Comparison of ENCODE assay signal across 23 mouse cellular contexts in genomic region chr12:103634430-103634829, GRCm38 (mm10). TPM values are rescaled to one million over a fixed set of nuclear protein-coding genes. Genes with fewer than 3 reads are reported as not detected.
A peak's percentile ranks its signal among the peaks of the same experiment; 100 is the strongest.
DNase-seq lines count a peak whose midpoint lies in the region; ATAC-seq and TF ChIP-seq lines count a peak whose summit lies in the region.
"Had no signal": no experiment of that assay in that cellular context is flagged by ENCODE, and none has a peak within 500 bp of the region (broad histone marks: within the 10 kb centered on the region; RNA-seq: fewer than 3 reads in every experiment).

No protein-coding gene starts in this region.

- H3K27ac ChIP-seq in liver, adult 2 months (replicated peaks; ENCODE audit: insufficient read depth, low read depth, low read length) = peak overlapping the region; percentile 55; the same call in 1 of the 2 replicates
- no peak overlapping the region for H3K27ac ChIP-seq in liver, embryonic 12.5 days
- H3K27ac ChIP-seq: gastrocnemius, adult 2 months; heart, embryonic 13.5 days; hindbrain, embryonic 15.5 days had no signal

- no peak for TF ChIP-seq POLR2A in liver, adult 2 months (IDR thresholded peaks at IDR 0.05; ENCODE audit: extremely low read depth, insufficient read depth, low read length)

- peaks cover 16% of the 10 kb centered on the region; the same call in 1 of the 2 replicates for H3K79me2 ChIP-seq in liver, adult 2 months (ENCODE audit: control insufficient read depth, insufficient read depth, low read length)

- TF ChIP-seq CTCF in liver, adult 2 months (IDR thresholded peaks at IDR 0.05; ENCODE audit: low read depth, low read length) = no peak

- H3K27me3 ChIP-seq in liver, adult 2 months (ENCODE audit: control insufficient read depth, insufficient read depth, low read length) = no peaks in the 10 kb centered on the region
- no peaks in the 10 kb centered on the region for H3K27me3 ChIP-seq in liver, embryonic 12.5 days (replicated peaks)
- H3K27me3 ChIP-seq: heart, embryonic 13.5 days; hindbrain, embryonic 15.5 days had no signal

- 92% methylated on average over 2 of the region's 2 CpGs for WGBS in liver, adult 2 months
- WGBS in liver, embryonic 12.5 days (ENCODE audit: insufficient replicate concordance) = 53% methylated on average over 2 of the region's 2 CpGs

- peak; percentile 67 for ATAC-seq in frontal cortex, adult (ENCODE audit: low TSS enrichment)
- no peak for ATAC-seq in liver, embryonic 12.5 days
- ATAC-seq: forebrain, embryonic 14.5 days had no signal

- no peak overlapping the region for H3K9ac ChIP-seq in liver, adult 2 months (ENCODE audit: low read depth, low read length)
- H3K9ac ChIP-seq in liver, embryonic 12.5 days = no peak overlapping the region
- H3K9ac ChIP-seq: heart, embryonic 13.5 days; hindbrain, embryonic 15.5 days had no signal

- DNase-seq in frontal cortex, postnatal 25 days (ENCODE audit: low spot score in 2 of 2) = no peak
- no peak for DNase-seq in liver, adult 2 months (ENCODE audit: extremely low read depth, low read depth, low spot score)
- DNase-seq in brain, embryonic 18.5 days (ENCODE audit: low read depth, low spot score) = peak; percentile 24
- no peak for DNase-seq in adrenal gland, adult 2 months
- DNase-seq: adrenal gland, postnatal 10 days; cerebellum, adult 2 months; cerebellum, postnatal 10 days; gastrocnemius, adult 2 months; gastrocnemius, postnatal 25 days; heart, postnatal 36 days; kidney, adult 11 months had no signal

- no peak overlapping the region for H3K4me3 ChIP-seq in liver, adult 2 months (ENCODE audit: insufficient read depth, low read depth, low read length)
- H3K4me3 ChIP-seq in liver, embryonic 12.5 days = no peak overlapping the region
- H3K4me3 ChIP-seq: gastrocnemius, adult 2 months; heart, embryonic 13.5 days; hindbrain, embryonic 15.5 days had no signal

- H3K4me1 ChIP-seq in liver, adult 2 months (ENCODE audit: control insufficient read depth, insufficient read depth, low read length) = peaks cover 28% of the 10 kb centered on the region
- no peaks in the 10 kb centered on the region; the same call in 1 of the 2 replicates for H3K4me1 ChIP-seq in liver, embryonic 12.5 days
- H3K4me1 ChIP-seq: heart, embryonic 13.5 days; hindbrain, embryonic 15.5 days had no signal

- H3K9me3 ChIP-seq in liver, embryonic 12.5 days (replicated peaks) = no peaks in the 10 kb centered on the region
- H3K9me3 ChIP-seq: heart, embryonic 13.5 days; hindbrain, embryonic 15.5 days had no signal

- H3K36me3 ChIP-seq in liver, adult 2 months (ENCODE audit: control insufficient read depth, insufficient read depth, low read length) = no peaks in the 10 kb centered on the region
- no peaks in the 10 kb centered on the region for H3K36me3 ChIP-seq in liver, embryonic 12.5 days
- H3K36me3 ChIP-seq: heart, embryonic 13.5 days; hindbrain, embryonic 15.5 days had no signal

- H3K4me2 ChIP-seq in liver, embryonic 12.5 days = no peak overlapping the region
- H3K4me2 ChIP-seq: heart, embryonic 13.5 days; hindbrain, embryonic 15.5 days had no signal

RNA-seq across cellular contexts. Expression of gene Serpina10, which starts 3.2 kb away (rescaled TPM):
- total RNA-seq in liver, adult 2 months (2014; rRNA removed) = 204 and 223 TPM in 2 replicates
- 74.7 and 83.9 TPM in 2 replicates for polyA plus RNA-seq in liver, adult 2 months (2012; rRNA removed)
- 24.0 and 26.4 TPM in 2 replicates for polyA plus RNA-seq in liver, embryonic 12.5 days (2016; fragmentation: Nextera tagmentation; extraction: Ambion mirVana)
- under 1 TPM in 1 of 2 experiments, not detected in 1; 0.46 TPM for total RNA-seq in adrenal gland, adult 2 months (2021)
- polyA plus RNA-seq in adrenal gland, adult 2 months (2012; rRNA removed) = not detected in 2 replicates
- total RNA-seq: ES-E14; gastrocnemius, adult 2 months; gastrocnemius, postnatal 25 days; granulocyte monocyte progenitor cell, adult 5-6 weeks; heart, adult 8-10 months; heart, postnatal 36 days had no signal
- polyA plus RNA-seq: cerebellum, adult 2 months; heart, postnatal 0 days had no signal

RNA-seq across cellular contexts. Expression of gene Serpina6, which starts 22.6 kb away (rescaled TPM):
- total RNA-seq in liver, adult 2 months (2014; rRNA removed) = 256 and 388 TPM in 2 replicates
- 227 and 246 TPM in 2 replicates for polyA plus RNA-seq in liver, adult 2 months (2012; rRNA removed)
- polyA plus RNA-seq in liver, embryonic 12.5 days (2016; fragmentation: Nextera tagmentation; extraction: Ambion mirVana) = 1,015 and 1,058 TPM in 2 replicates
- total RNA-seq in adrenal gland, adult 2 months (2021) = 1 to 10 TPM; 1.7 to 5.4 TPM
- 0.27 and 1.3 TPM in 2 replicates for polyA plus RNA-seq in adrenal gland, adult 2 months (2012; rRNA removed)
- total RNA-seq: ES-E14; gastrocnemius, adult 2 months; gastrocnemius, postnatal 25 days; granulocyte monocyte progenitor cell, adult 5-6 weeks; heart, adult 8-10 months; heart, postnatal 36 days had no signal
- polyA plus RNA-seq: cerebellum, adult 2 months; forebrain, embryonic 14.5 days; heart, postnatal 0 days; hindbrain, embryonic 11.5 days had no signal

RNA-seq across cellular contexts. Expression of gene Serpina16, which starts 41.5 kb away (rescaled TPM):
- total RNA-seq in liver, adult 2 months (2014; rRNA removed) = not detected in 2 replicates
- polyA plus RNA-seq in liver, adult 2 months (2012; rRNA removed) = not detected in 2 replicates
- not detected in 2 replicates for polyA plus RNA-seq in liver, embryonic 12.5 days (2016; fragmentation: Nextera tagmentation; extraction: Ambion mirVana)
- not detected for total RNA-seq in adrenal gland, adult 2 months (2021)
- 0.10 TPM in 1 of 2 replicates, not detected in the other for polyA plus RNA-seq in adrenal gland, adult 2 months (2012; rRNA removed)
- total RNA-seq: adrenal gland, postnatal 10 days; adrenal gland, postnatal 4 days; ES-E14; gastrocnemius, adult 2 months; gastrocnemius, postnatal 25 days; granulocyte monocyte progenitor cell, adult 5-6 weeks; heart, adult 8-10 months; heart, postnatal 36 days had no signal
- polyA plus RNA-seq: cerebellum, adult 2 months; embryonic facial prominence, embryonic 11.5 days; forebrain, embryonic 14.5 days; heart, embryonic 13.5 days; heart, postnatal 0 days; hindbrain, embryonic 11.5 days; hindbrain, embryonic 15.5 days had no signal

Comparison
In these comparisons a context has a peak if more than half of its experiments do, and no peak if none do; other contexts are left out.
1. RNA of gene Serpina10, which starts 3.2 kb away (polyA plus RNA-seq): 74.7 to 83.9 TPM in liver, adult 2 months and 24.0 to 26.4 TPM in liver, embryonic 12.5 days; not detected in adrenal gland, adult 2 months; every median in the first group is over 10 times any median in the second.
2. RNA of gene Serpina6, which starts 22.6 kb away (polyA plus RNA-seq): 1,015 to 1,058 TPM in liver, embryonic 12.5 days and 227 to 246 TPM in liver, adult 2 months; 0.27 to 1.3 TPM in adrenal gland, adult 2 months; every median in the first group is over 10 times any median in the second.